Mouse (Mus musculus): ENCODE measurements around the gene Hps6. TPM values are rescaled to one million over a fixed set of nuclear protein-coding genes. Genes with fewer than 3 reads are reported as not detected.

Gene Hps6
- polyA plus RNA-seq, 1 experiment from 2014 or later = 2.8 TPM

DNA sequence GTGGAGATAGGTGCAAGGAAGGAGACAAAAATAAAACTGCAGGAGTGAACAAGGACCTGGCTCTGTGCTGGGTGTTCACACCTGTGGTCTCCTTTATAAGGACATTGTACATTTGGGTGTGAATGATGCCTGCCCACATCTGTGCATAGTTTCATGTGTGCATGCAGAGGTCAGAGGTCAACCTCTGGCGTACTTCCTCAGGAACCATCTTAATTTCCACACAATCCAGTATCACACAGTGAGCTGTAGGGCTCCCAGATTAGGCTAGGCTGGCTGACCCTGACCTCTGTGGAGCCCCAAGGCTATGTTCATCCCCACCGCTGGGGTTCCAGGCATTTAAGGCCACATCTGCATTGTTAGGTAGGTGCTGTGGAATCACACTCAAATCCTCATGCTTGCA is 44.1 kb downstream of the Hps6 start:
- Histone ChIP-seq H3K27me3 (ENCODE audit: control insufficient read depth, insufficient read depth, low read depth, low read length) (peaks cover 4% of the 10 kb centered on the region; the same call in 1 of the 2 replicates), H3K9ac (ENCODE audit: low read depth, low read length) (no peak overlapping the region), H3K4me3 (ENCODE audit: low read depth, low read length) (no peak overlapping the region), H3K36me3 (ENCODE audit: control insufficient read depth, insufficient read depth) (no peaks in the 10 kb centered on the region), H3K4me2 (ENCODE audit: low read depth, low read length) (no peak overlapping the region), H3K9me3 (replicated peaks; ENCODE audit: control insufficient read depth, low read length) (no peaks in the 10 kb centered on the region), H3K4me1 (ENCODE audit: control insufficient read depth, low read depth, low read length) (peaks cover 37% of the 10 kb centered on the region), H3K27ac (ENCODE audit: low read length) (no peak overlapping the region)
- ATAC-seq (ENCODE audit: low read depth) = no peak
- WGBS (ENCODE audit: insufficient replicate concordance) = 81% methylated on average over 2 of the region's 2 CpGs

DNA sequence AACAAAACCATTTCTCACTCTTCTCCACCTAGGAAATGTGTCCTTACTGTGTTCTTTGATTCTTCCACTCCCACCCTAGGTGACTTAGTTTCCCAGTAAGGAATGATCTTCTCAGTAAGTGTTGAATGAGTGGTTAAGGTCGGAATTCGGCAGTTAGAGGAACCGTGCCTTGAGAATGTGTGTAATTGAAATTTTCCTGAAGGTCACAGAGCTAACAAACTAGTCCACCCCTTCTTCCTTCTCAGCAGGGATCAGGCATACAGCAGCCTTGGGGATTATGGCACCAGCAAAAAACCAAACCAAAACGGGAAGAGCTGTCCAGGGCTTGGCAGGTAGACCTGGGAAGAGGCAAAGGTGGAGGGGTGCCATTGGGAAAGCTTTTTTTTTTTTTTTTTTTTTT is 45.8 kb downstream of the Hps6 start:
- H3K4me2 ChIP-seq (ENCODE audit: low read depth, low read length) = no peak overlapping the region
- 63% methylated on average over 4 of the region's 4 CpGs for WGBS (ENCODE audit: insufficient replicate concordance)
- no peak for ATAC-seq (ENCODE audit: low read depth)

DNA sequence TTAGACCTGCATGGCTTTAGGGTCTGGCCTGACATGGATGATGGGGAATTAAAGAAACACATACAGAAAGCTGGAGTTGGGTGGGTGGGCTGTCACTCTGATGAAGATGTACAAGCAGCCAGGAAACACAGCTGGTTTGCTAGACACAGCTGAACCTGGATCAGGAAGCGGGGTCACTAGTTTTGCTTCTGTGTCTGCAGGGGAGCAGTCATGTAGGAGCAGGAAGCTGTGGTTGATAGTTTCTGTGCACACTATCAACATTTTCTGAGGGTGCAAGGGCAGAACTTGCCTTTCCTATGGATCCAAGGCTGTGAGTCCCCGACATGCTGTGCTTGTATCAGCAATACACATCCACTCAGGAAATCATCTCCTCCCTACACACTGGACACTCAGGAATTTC is 47.2 kb downstream of the Hps6 start:
- no peaks in the 10 kb centered on the region for H3K36me3 ChIP-seq (ENCODE audit: control insufficient read depth, insufficient read depth)
- no peak overlapping the region for H3K27ac ChIP-seq (ENCODE audit: low read length)
- H3K9ac ChIP-seq (ENCODE audit: low read depth, low read length) = no peak overlapping the region
- WGBS (ENCODE audit: insufficient replicate concordance) = 34% methylated on average over 2 of the region's 2 CpGs
- ATAC-seq (ENCODE audit: low read depth) = no peak
- H3K27me3 ChIP-seq (ENCODE audit: control insufficient read depth, insufficient read depth, low read depth, low read length) = peaks cover 3% of the 10 kb centered on the region; the same call in 1 of the 2 replicates
- H3K4me2 ChIP-seq (ENCODE audit: low read depth, low read length) = no peak overlapping the region
- H3K4me3 ChIP-seq (ENCODE audit: low read depth, low read length) = no peak overlapping the region
- H3K4me1 ChIP-seq (ENCODE audit: control insufficient read depth, low read depth, low read length) = peaks cover 12% of the 10 kb centered on the region
- H3K9me3 ChIP-seq (replicated peaks; ENCODE audit: control insufficient read depth, low read length) = no peaks in the 10 kb centered on the region

More for the DNA sequence above, 45.8 kb downstream of the Hps6 start:
- Histone ChIP-seq H3K27ac (ENCODE audit: low read length) (no peak overlapping the region), H3K4me3 (ENCODE audit: low read depth, low read length) (no peak overlapping the region), H3K9me3 (replicated peaks; ENCODE audit: control insufficient read depth, low read length) (no peaks in the 10 kb centered on the region), H3K4me1 (ENCODE audit: control insufficient read depth, low read depth, low read length) (peaks cover 20% of the 10 kb centered on the region), H3K27me3 (ENCODE audit: control insufficient read depth, insufficient read depth, low read depth, low read length) (peaks cover 4% of the 10 kb centered on the region; the same call in 1 of the 2 replicates), H3K36me3 (ENCODE audit: control insufficient read depth, insufficient read depth) (no peaks in the 10 kb centered on the region), H3K9ac (ENCODE audit: low read depth, low read length) (no peak overlapping the region)

Other genes starting within 250 kb of the Hps6 start
- gene Mgea5, start 219.7 kb upstream of the Hps6 start, polyA plus RNA-seq (2015; fragmentation: Nextera tagmentation; extraction: Ambion mirVana) = 15.6 and 16.3 TPM in 2 replicates
- 2.2 TPM in 2 replicates for gene Kcnip2, start 187.4 kb upstream of the Hps6 start, polyA plus RNA-seq (2015; fragmentation: Nextera tagmentation; extraction: Ambion mirVana)
- gene Armh3, start 5.0 kb upstream of the Hps6 start, polyA plus RNA-seq (2015; fragmentation: Nextera tagmentation; extraction: Ambion mirVana) = 4.0 and 4.7 TPM in 2 replicates
- gene Pprc1, start 41.4 kb downstream of the Hps6 start, polyA plus RNA-seq (2015; fragmentation: Nextera tagmentation; extraction: Ambion mirVana) = 12.8 and 13.7 TPM in 2 replicates
- gene Ldb1, start 41.7 kb downstream of the Hps6 start, polyA plus RNA-seq (2015; fragmentation: Nextera tagmentation; extraction: Ambion mirVana) = 20.2 and 23.1 TPM in 2 replicates
- gene Nolc1, start 72.4 kb downstream of the Hps6 start, polyA plus RNA-seq (2015; fragmentation: Nextera tagmentation; extraction: Ambion mirVana) = 38.5 and 41.9 TPM in 2 replicates
- gene Elovl3, start 128.4 kb downstream of the Hps6 start, polyA plus RNA-seq (2015; fragmentation: Nextera tagmentation; extraction: Ambion mirVana) = 0.06 and 0.19 TPM in 2 replicates
- gene Pitx3, start 144.8 kb downstream of the Hps6 start, polyA plus RNA-seq (2015; fragmentation: Nextera tagmentation; extraction: Ambion mirVana) = 0.14 TPM in 1 of 2 replicates, not detected in the other
- gene Gbf1, start 149.0 kb downstream of the Hps6 start, polyA plus RNA-seq (2015; fragmentation: Nextera tagmentation; extraction: Ambion mirVana) = 14.8 and 15.3 TPM in 2 replicates